Mouse (Mus musculus) frontal cortex, adult (tissue): ENCODE results near the gene Ankrd40.

Experiments
- ATAC-seq: cut with Nextera tagmentation; 2 replicates; pipeline ENCODE4 v1.9.2; 2017; ENCODE audit warnings: mild to moderate bottlenecking, moderate library complexity, mixed read lengths; ENCODE audit not compliant: low TSS enrichment

Ankrd40 gene

DNA sequence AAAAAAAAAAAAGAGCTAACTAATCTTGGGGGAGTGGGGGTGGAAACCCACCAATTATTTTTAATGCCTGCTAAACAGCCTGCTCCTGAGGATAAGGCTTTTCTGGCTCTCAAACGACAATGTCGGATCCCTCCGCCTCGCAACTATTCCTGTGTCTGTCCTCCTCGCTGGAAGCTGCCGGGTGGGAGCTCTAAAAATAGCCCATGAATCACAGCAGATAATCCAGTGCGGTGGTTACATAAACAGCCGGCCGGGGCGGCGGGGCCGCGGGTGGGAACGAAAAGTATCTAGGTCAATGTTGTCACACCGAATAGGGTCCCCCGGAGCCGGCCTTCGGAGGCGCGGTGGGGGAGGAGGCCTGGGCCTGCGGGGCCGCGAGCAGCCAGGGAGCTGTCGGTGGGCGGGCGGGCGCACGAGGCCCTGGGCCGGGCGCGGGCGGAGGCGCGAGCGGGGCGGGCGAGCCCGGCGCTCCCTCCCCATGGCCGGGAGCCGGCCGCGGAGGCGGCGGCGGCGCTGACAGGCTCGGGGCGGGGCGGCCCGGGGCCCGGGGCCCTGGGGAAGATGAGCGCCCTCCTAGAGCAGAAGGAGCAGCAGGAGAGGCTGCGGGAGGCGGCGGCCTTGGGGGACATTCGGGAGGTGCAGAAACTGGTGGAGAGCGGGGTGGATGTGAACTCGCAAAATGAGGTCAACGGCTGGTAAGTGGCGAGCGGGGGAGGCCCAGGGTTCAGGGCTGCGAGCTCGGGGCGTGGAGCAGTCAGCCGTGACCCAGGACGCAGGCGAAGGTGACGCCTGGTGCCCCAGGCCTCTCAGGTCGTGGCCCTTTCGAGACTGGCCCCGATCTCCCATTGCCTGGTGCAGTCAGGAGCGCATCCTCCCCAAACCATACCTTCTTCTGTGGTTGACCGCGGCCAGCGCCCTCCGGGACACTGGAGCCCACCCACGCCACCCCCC, at the start of gene Ankrd40:
TSS of gene Ankrd40 (plus strand) at position 309 of the 951 bp plus-strand sequence.
- peak; percentile 81 for ATAC-seq

GRCm38 (mm10) chr11:94281199-94282181, 46.3 kb upstream of the Ankrd40 start, which contains the start of gene Gm21885:
Gm21885 (plus strand) TSS chr11:94281873.
- ATAC-seq: no peak

DNA sequence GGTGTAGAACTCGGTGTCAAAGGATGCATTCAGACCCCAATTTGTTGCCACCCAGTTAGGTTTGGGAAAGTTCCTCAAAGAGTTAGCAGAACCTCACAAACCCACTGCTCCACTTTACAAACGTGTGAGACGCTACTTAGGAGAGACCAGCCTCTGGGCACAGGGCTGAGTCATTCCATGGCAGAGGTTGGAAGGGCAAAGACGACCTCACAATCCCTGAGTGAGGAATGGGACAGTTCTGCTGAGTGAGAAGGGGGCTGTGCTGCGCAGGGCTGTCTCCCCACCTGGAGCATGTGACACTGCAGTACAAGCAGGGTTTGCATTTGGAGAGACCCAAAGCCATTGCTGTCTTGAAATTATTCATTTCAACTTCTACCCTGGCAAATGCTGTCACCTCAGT, 45.5 kb upstream of the Ankrd40 start:
- no peak for ATAC-seq

- no peak for ATAC-seq
Measured at GRCm38 (mm10) chr11:94283536-94284099, 44.2 kb upstream of the Ankrd40 start.

DNA sequence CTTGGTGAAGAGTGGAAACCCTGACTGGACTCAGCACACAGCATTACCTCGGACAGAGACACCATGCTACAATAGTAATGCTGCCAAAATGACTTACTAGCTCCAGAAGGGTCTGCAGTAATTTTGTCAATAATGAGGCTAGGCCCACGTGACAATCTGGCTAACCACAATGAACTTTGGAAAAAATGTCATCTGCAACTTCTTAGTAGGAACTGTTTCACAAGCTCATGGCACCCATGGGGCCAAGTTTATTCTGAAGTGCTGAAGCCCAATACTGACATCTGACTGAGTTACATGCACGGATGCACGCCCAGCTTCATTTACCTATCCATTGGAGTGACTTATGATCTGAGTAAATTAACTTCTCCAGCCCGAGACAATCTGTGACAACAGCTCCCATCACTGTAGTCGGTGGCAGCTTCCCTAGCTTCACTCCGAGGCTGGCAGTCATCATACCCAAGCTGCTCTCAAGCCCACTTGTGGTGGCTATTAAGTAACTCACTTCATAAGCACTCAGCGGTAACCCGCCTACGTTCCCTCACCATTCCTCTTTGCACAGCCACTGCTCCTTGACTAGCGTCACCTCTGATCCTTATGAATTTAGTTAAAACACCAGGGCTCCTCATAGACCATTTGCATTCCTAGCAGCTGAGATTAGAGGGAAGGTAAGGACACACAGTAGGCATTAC, 41.8 kb upstream of the Ankrd40 start:
- peak; percentile 22; the same call in 1 of the 2 replicates for ATAC-seq

GRCm38 (mm10) chr11:94287105-94287504, 40.7 kb upstream of the Ankrd40 start:
- ATAC-seq: no peak

DNA sequence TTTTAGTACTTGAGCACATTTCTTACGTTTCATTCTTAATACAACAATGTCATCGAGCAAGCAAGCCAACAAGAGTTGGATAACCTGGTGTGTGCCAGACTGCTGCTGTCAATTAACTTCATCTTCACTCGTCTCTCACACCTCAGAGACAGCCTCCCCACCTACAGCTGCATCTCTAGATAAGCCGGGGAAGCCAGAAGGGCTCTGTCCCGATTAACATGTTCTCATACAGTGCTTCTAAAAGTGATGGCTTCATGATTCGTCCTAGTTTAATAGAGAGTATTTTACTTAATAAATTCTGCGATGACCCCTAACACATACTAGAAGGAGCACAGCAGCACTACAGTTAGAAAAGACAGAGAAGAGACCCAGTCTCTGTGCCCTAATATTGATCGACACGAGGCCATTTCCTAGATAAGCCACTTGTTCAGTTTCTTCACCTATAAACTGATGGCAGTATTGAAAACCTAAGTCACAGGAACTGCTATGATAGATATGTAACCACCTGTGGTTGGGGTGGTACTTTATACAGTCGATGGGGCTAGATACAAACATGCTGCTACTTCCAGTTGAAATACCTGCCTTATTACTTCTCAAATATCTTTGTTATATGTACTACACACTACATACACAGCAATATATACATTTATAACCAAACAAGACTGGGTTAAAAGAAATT, 37.6 kb upstream of the Ankrd40 start:
- no peak for ATAC-seq

DNA sequence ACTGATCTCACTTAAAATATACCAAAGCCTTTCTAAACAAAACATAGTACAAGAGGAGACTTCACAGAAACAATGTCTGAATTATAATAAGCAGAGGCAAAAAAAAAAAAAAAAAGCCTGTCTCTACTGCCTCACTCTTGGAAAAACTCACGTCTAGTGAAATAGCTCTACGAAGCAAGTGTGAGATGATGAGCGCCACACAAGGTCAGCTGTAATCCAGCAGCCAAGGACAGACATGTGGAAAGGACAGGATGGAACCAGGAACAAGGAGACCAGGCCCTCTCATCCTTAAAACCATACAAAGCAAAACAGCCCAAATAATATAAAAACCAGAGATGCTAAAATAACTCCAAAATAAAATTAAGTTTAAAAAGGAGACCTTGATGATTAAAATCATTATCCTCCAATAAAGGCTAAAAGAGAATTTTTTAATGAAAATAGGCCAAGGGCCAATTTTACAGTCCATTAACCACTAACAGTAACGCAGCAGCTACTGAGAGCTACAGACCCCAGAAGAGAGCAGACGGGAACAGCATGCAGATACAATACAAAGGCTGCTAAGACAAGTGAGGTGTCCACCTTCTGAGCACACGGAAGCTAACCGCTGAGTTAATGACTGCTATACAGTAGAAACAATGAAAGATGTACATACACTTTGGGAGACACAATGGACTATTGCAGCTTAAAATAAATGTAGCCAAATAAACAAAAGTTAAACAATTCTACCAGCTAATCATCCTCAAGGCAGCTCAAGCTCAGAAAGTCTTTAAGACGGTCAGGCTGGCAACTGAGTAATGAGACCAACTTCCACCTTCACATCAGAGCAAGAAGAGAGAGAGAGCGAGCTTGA, 32.6 kb upstream of the Ankrd40 start:
- no peak for ATAC-seq

DNA sequence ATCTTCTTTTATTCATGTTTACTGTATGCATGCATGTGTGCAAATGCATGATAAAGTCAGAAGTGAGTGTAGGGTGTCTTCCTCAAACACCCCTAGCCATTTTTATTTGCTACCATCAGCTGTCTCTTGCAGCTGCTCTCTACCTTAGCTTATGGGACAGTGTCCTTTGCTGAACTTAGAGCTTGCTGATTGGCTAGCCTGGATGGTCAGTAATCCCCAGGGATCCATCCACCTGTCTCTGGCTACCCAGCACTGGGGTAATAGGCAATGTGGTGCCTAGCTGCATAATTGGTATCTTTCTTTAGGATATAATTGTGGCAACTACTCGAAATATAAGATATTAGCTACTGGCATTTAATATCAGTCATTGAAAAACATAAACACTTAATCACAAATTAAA, 15.1 kb upstream of the Ankrd40 start:
- no peak for ATAC-seq

GRCm38 (mm10) chr11:94314098-94314652, 13.6 kb upstream of the Ankrd40 start:
- ATAC-seq: no peak

DNA sequence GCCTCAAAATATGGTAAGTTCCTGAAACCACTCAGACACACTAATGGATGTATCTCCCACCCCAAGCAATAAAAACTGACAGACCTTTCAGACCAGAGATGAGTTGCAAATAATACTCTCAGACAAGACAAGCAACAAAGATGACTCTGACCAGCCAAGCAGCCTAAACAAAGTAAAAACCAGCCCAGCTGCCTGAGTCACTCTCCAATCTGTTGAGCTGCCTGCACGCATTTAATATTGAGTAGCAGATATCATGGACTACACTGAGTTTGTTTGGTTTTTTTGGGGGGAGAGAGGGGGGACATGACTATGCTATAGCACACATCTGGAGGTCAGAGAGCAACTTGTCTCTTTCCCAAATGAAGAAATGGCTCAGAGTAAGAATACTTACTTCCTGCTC, 12.5 kb upstream of the Ankrd40 start:
- no peak for ATAC-seq

DNA sequence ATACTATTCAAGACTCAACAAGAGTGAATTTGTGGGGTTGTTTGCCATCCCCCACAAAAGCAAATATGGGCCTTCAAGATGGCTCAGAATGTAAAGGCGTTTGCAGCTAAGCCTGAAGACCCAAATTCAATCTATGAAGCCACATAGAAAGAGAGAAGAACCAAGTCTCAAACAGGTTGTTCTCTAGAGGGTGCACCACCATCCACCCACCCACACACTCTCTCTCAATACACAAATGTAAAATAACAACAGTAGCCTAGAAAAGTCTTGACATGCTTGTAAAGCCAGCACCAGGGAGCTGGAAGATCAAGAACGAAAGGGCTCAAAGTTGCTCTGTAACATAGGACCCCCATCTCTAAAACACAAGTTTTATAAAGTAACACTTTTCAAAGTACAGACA, 11.3 kb upstream of the Ankrd40 start:
- ATAC-seq: no peak

GRCm38 (mm10) chr11:94317014-94317413, 10.8 kb upstream of the Ankrd40 start:
- ATAC-seq: no peak

- no peak for ATAC-seq
Measured at GRCm38 (mm10) chr11:94317515-94317914, 10.3 kb upstream of the Ankrd40 start.

- no peak for ATAC-seq
Measured at GRCm38 (mm10) chr11:94318056-94318455, 9.7 kb upstream of the Ankrd40 start.

DNA sequence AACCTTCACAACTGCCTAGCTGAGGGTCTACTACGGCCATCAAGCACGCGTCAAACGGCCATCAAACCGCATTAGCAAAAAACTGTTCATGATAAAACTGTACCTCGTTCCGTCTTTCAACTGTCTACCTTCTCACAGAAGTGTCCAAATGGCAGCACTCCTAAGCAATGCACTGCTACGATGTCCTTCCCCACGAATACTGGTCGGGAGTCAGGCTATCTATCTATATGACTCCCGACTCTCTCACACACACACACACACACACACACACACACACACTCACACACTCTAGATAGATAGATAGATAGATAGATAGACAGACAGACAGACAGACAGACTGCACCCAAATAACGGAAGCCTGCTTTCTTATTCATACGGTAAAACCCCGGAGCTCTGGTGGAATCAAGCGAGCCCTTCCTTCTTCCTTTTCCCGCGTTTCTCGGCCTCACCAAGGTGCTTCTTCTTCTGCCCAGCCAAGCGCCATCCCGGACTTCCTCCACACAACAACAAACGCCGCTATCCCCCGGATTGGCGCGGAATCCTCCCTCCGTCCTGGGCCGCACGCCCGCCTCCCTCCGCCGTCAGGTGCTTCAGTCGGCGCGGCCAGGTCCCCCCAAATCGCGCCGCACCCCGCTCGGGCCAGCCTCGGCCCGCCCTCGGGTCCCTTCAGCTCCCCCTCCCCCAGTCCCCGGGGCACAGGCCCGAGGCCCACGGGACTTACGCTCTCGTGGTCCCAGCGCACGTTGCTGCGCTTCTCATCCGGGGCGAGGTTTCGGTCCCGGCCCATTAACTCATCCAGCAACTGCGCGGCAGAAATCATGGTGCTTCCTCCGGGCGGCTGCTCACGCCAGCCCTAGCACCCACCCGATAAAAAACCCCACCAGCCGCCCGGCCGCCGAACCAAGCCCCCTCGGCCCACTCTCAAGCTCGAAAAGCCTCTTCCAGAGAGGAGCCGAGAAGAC, 6.6 kb upstream of the Ankrd40 start:
- ATAC-seq: peak; percentile 51

GRCm38 (mm10) chr11:94321931-94322400, 5.8 kb upstream of the Ankrd40 start, which contains the start of gene Luc7l3:
Luc7l3 (minus strand) TSS chr11:94321988.
- peak; percentile 78 for ATAC-seq

GRCm38 (mm10) chr11:94322636-94323035, 5.2 kb upstream of the Ankrd40 start:
- ATAC-seq: no peak
